Mouse (Mus musculus): ENCODE data around the gene Dppa3.

Dppa3 gene

GRCm38 (mm10) chr6:122667715-122668114 lies 41.5 kb downstream of the Dppa3 start:
- in situ Hi-C loops (cut with MboI, MseI) = loop anchor here in 1 of 2 experiments (5.0 kb wide), 1 partner anchor 50 kb away; no protein-coding TSS in a partner anchor

GRCm38 (mm10) chr6:122668823-122669222 lies 42.6 kb downstream of the Dppa3 start:
- in situ Hi-C loops (cut with MboI, MseI) = loop anchor here in 1 of 2 experiments (5.0 kb wide), 1 partner anchor 48 kb away; no protein-coding TSS in a partner anchor

DNA sequence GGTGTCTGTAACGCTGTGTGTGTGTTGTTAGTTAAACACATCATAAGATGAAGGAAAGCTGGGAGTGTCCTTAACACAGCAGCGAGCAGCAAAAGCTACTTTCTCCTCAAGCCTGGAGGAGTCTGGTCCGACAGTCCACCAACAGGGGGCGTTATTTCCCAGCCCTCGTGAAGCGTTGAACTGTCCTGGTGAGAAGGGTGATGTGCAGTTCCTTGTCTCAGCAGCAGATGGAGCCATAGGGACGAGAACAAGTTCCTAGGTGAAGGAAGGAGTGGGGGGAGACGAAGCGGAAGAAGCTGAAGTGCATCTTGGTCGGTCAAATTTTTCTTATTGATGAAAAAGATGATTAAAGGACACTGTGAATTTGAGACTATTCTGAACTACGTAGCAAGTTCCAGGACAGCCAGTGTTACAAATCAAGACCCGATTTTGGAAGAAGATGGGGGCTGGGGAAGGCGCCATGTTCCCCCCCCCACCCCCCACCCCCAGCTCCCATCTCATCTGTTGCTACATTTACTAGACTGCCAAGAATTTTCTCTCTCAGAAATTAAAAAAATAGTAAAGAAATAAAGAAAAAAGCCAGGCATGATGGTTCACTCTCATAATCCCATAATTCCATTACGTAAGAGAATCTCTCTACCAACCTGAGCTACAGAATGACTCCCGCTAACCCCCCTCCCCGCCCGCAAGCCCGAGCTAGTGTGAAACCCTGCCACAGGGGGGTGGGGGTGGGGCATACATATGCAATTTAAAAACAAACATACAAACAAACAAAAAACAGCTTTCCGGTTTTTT lies 43.4 kb downstream of the Dppa3 start:
- in situ Hi-C loops (cut with MboI, MseI) = loop anchor here in 1 of 2 experiments (5.0 kb wide), 1 partner anchor 48 kb away; no protein-coding TSS in a partner anchor

- in situ Hi-C loops (cut with MboI, MseI) = no loop called here
These were observed 44.0 kb downstream of the Dppa3 start for GRCm38 (mm10) chr6:122670201-122670551.

GRCm38 (mm10) chr6:122670841-122671240 lies 44.6 kb downstream of the Dppa3 start:
- in situ Hi-C loops (cut with MboI, MseI) = no loop called here

DNA sequence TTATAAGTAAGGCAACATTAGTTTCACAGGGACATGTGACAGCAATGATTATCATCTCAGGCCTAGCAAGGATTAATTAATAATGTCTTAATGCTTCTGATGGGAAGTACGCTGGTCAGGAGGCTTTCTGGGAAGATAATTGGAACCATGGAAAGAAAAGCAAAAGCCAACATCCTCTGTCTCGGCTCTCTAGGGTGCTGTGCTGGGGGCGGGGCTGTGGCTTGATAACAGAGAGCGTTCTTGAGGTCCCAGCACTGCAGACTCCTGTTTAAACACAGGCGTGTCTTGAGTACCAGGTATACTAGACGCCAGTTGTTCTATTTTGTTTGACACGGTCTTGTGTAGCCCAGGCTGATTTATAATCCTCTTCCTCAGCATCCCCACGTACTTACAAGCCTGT lies 46.5 kb downstream of the Dppa3 start:
- in situ Hi-C loops (cut with MboI, MseI) = no loop called here
